ENCODE assay signal across 25 mouse cellular contexts in genomic region chr11:60240509-60240908, GRCm38 (mm10). TPM values are rescaled to one million over a fixed set of nuclear protein-coding genes. Genes with fewer than 3 reads are reported as not detected.
A peak's percentile ranks its signal among the peaks of the same experiment; 100 is the strongest.
DNase-seq lines count a peak whose midpoint lies in the region; ATAC-seq and TF ChIP-seq lines count a peak whose summit lies in the region.
"Had no signal": no experiment of that assay in that cellular context is flagged by ENCODE, and none has a peak within 500 bp of the region (broad histone marks: within the 10 kb centered on the region; RNA-seq: fewer than 3 reads in every experiment).

No protein-coding gene starts in this region.

- TF ChIP-seq CTCF in intestine, postnatal 0 days (IDR thresholded peaks at IDR 0.05; ENCODE audit: low read depth) = no peak
- TF ChIP-seq CTCF in liver, postnatal 0 days (IDR thresholded peaks at IDR 0.05; ENCODE audit: low read depth) = no peak
- no peak for TF ChIP-seq CTCF in small intestine, adult 2 months (IDR thresholded peaks at IDR 0.05; ENCODE audit: extremely low read depth, insufficient read length, insufficient replicate concordance, low read depth, low read length)

- H3K9me3 ChIP-seq in intestine, postnatal 0 days (ENCODE audit: control insufficient read depth) = no peaks in the 10 kb centered on the region
- H3K9me3 ChIP-seq in intestine, embryonic 15.5 days = no peaks in the 10 kb centered on the region
- no peaks in the 10 kb centered on the region for H3K9me3 ChIP-seq in liver, embryonic 11.5 days (ENCODE audit: control insufficient read depth, low read length)
- H3K9me3 ChIP-seq in liver, postnatal 0 days (ENCODE audit: low read length) = no peaks in the 10 kb centered on the region
- H3K9me3 ChIP-seq: embryonic facial prominence, embryonic 10.5 days; embryonic facial prominence, embryonic 12.5 days; forebrain, embryonic 10.5 days; forebrain, embryonic 12.5 days; G1E had no signal

- H3K36me3 ChIP-seq in intestine, postnatal 0 days (ENCODE audit: control insufficient read depth, insufficient read depth) = peaks cover 54% of the 10 kb centered on the region
- H3K36me3 ChIP-seq in intestine, embryonic 15.5 days = peaks cover 14% of the 10 kb centered on the region
- peaks cover 2% of the 10 kb centered on the region; the same call in 1 of the 2 replicates for H3K36me3 ChIP-seq in liver, embryonic 11.5 days (ENCODE audit: control insufficient read depth, insufficient read depth, low read length)
- H3K36me3 ChIP-seq in liver, postnatal 0 days (replicated peaks; ENCODE audit: insufficient read depth, low read length) = peaks cover 7% of the 10 kb centered on the region; the same call in 1 of the 2 replicates
- H3K36me3 ChIP-seq in small intestine, adult 2 months (ENCODE audit: control insufficient read depth, insufficient read depth, low read length) = peaks cover 33% of the 10 kb centered on the region

- H3K4me2 ChIP-seq in intestine, postnatal 0 days (replicated peaks; ENCODE audit: low read depth) = no peak overlapping the region
- no peak overlapping the region for H3K4me2 ChIP-seq in intestine, embryonic 15.5 days (replicated peaks)
- no peak overlapping the region for H3K4me2 ChIP-seq in liver, embryonic 11.5 days
- no peak overlapping the region for H3K4me2 ChIP-seq in liver, postnatal 0 days (ENCODE audit: low read depth, low read length)
- H3K4me2 ChIP-seq: embryonic facial prominence, embryonic 12.5 days; forebrain, embryonic 12.5 days had no signal

- no peak overlapping the region for H3K4me3 ChIP-seq in intestine, postnatal 0 days (ENCODE audit: low read depth, low read length)
- no peak overlapping the region for H3K4me3 ChIP-seq in intestine, embryonic 15.5 days (replicated peaks)
- no peak overlapping the region for H3K4me3 ChIP-seq in liver, embryonic 11.5 days (ENCODE audit: low read depth, low read length)
- no peak overlapping the region for H3K4me3 ChIP-seq in liver, postnatal 0 days (ENCODE audit: low read depth, low read length)
- H3K4me3 ChIP-seq in small intestine, adult 2 months (ENCODE audit: low read depth, low read length) = no peak overlapping the region
- H3K4me3 ChIP-seq: embryonic facial prominence, embryonic 10.5 days; embryonic facial prominence, embryonic 12.5 days; erythroblast, embryonic 14.5 days; forebrain, embryonic 10.5 days; forebrain, embryonic 12.5 days had no signal

- H3K27ac ChIP-seq in intestine, postnatal 0 days (ENCODE audit: low read depth, low read length) = peak overlapping the region; percentile 72
- H3K27ac ChIP-seq in intestine, embryonic 15.5 days = no peak overlapping the region
- H3K27ac ChIP-seq in liver, embryonic 11.5 days (ENCODE audit: low read depth, low read length) = 0 out of 2 replicates have a peak overlapping the region, but pooled peaks have one; percentile 2
- H3K27ac ChIP-seq in liver, postnatal 0 days (ENCODE audit: low read depth) = no peak overlapping the region
- H3K27ac ChIP-seq in small intestine, adult 2 months (ENCODE audit: insufficient read depth, low read depth, low read length) = peak overlapping the region; percentile 71; the same call in 1 of the 2 replicates
- H3K27ac ChIP-seq: embryonic facial prominence, embryonic 10.5 days; embryonic facial prominence, embryonic 12.5 days; forebrain, embryonic 10.5 days; forebrain, embryonic 12.5 days had no signal

- H3K4me1 ChIP-seq in intestine, postnatal 0 days (replicated peaks; ENCODE audit: control insufficient read depth, insufficient read depth, low read length) = no peaks in the 10 kb centered on the region
- 0 out of 2 replicates have a peak, but pooled peaks cover 2% of the 10 kb centered on the region for H3K4me1 ChIP-seq in intestine, embryonic 15.5 days (replicated peaks)
- no peaks in the 10 kb centered on the region for H3K4me1 ChIP-seq in liver, embryonic 11.5 days (replicated peaks; ENCODE audit: control insufficient read depth, insufficient read depth, low read length)
- H3K4me1 ChIP-seq in liver, postnatal 0 days (ENCODE audit: insufficient read depth) = no peaks in the 10 kb centered on the region
- peaks cover 16% of the 10 kb centered on the region for H3K4me1 ChIP-seq in small intestine, adult 2 months (ENCODE audit: control insufficient read depth, insufficient read depth, insufficient read length, low read length)
- H3K4me1 ChIP-seq: embryonic facial prominence, embryonic 12.5 days; forebrain, embryonic 12.5 days had no signal

- WGBS in intestine, postnatal 0 days = 51% methylated on average over 4 of the region's 4 CpGs
- WGBS in intestine, embryonic 15.5 days = 74% methylated on average over 4 of the region's 4 CpGs
- WGBS in liver, embryonic 11.5 days = 81% methylated on average over 4 of the region's 4 CpGs
- 74% methylated on average over 4 of the region's 4 CpGs for WGBS in liver, postnatal 0 days (ENCODE audit: insufficient replicate concordance)
- WGBS in small intestine, adult 2 months = 52% methylated on average over 4 of the region's 4 CpGs

- no peaks in the 10 kb centered on the region for H3K27me3 ChIP-seq in intestine, postnatal 0 days (replicated peaks; ENCODE audit: control insufficient read depth, insufficient read depth, low read length)
- no peaks in the 10 kb centered on the region for H3K27me3 ChIP-seq in intestine, embryonic 15.5 days (replicated peaks)
- no peaks in the 10 kb centered on the region for H3K27me3 ChIP-seq in liver, embryonic 11.5 days (replicated peaks; ENCODE audit: control insufficient read depth, insufficient read depth, low read length)
- H3K27me3 ChIP-seq in liver, postnatal 0 days (ENCODE audit: insufficient read depth, low read length) = no peaks in the 10 kb centered on the region
- H3K27me3 ChIP-seq in small intestine, adult 2 months (ENCODE audit: control insufficient read depth, insufficient read depth, low read length) = no peaks in the 10 kb centered on the region
- H3K27me3 ChIP-seq: CH12.LX; embryonic facial prominence, embryonic 12.5 days; forebrain, embryonic 12.5 days had no signal

- ATAC-seq in intestine, postnatal 0 days = peak; percentile 72
- ATAC-seq in intestine, embryonic 15.5 days = no peak
- ATAC-seq in liver, embryonic 11.5 days (replicated peaks; ENCODE audit: low FRiP score) = no peak
- no peak for ATAC-seq in liver, postnatal 0 days
- ATAC-seq: CD4-positive, CD25-positive, alpha-beta regulatory T cell, adult 4 months; forebrain, embryonic 14.5 days; forebrain, embryonic 16.5 days had no signal

- TF ChIP-seq POLR2A in small intestine, adult 2 months (IDR thresholded peaks at IDR 0.05; ENCODE audit: low read depth, low read length) = no peak

- TF ChIP-seq EP300 in liver, postnatal 0 days (IDR thresholded peaks at IDR 0.05; ENCODE audit: low read depth) = no peak

- no peak overlapping the region for H3K9ac ChIP-seq in intestine, postnatal 0 days (ENCODE audit: low read depth, low read length)
- H3K9ac ChIP-seq in intestine, embryonic 15.5 days = no peak overlapping the region
- no peak overlapping the region for H3K9ac ChIP-seq in liver, embryonic 11.5 days (ENCODE audit: low read depth, low read length)
- no peak overlapping the region for H3K9ac ChIP-seq in liver, postnatal 0 days (replicated peaks)
- H3K9ac ChIP-seq: embryonic facial prominence, embryonic 12.5 days; forebrain, embryonic 12.5 days had no signal

- DNase-seq in liver, embryonic 11.5 days (ENCODE audit: low spot score) = no peak
- DNase-seq in liver, postnatal 0 days = no peak
- no peak for DNase-seq in right cerebral cortex, postnatal 10 days (ENCODE audit: low spot score in 2 of 2)
- DNase-seq: adrenal gland, adult 8-10 months; adrenal gland, postnatal 14 days; adrenal gland, postnatal 36 days; B cell, adult 2 months; cerebellum, adult 11-12 months; cerebellum, adult 2 months; cerebellum, adult 9-10 months; cerebellum, postnatal 10 days; cerebellum, postnatal 25 days had no signal

RNA-seq across cellular contexts. Expression of gene Srebf1, which starts 18.1 kb away (rescaled TPM):
- polyA plus RNA-seq in intestine, postnatal 0 days (2015; fragmentation: Nextera tagmentation; extraction: Ambion mirVana) = 86.9 and 88.1 TPM in 2 replicates
- polyA plus RNA-seq in intestine, embryonic 15.5 days (2015; fragmentation: Nextera tagmentation; extraction: Ambion mirVana) = 89.5 and 108 TPM in 2 replicates
- 78.2 and 78.7 TPM in 2 replicates for polyA plus RNA-seq in liver, embryonic 11.5 days (2014; fragmentation: Nextera tagmentation; extraction: Ambion mirVana)
- polyA plus RNA-seq in liver, postnatal 0 days (2015; fragmentation: Nextera tagmentation; extraction: Ambion mirVana) = 21.4 and 31.0 TPM in 2 replicates
- 92.9 and 154 TPM in 2 replicates for polyA plus RNA-seq in small intestine, adult 2 months (2012; rRNA removed)

Comparison
In these comparisons a context has a peak if more than half of its experiments do, and no peak if none do; other contexts are left out.
1. H3K27ac ChIP-seq: peak in intestine, postnatal 0 days (single experiment), liver, embryonic 11.5 days (single experiment) and small intestine, adult 2 months (single experiment); none in intestine, embryonic 15.5 days (single experiment) and liver, postnatal 0 days (single experiment).